Mouse (Mus musculus) limb, embryonic 10.5 days (tissue): ENCODE data around the gene Leap2. TPM values are rescaled to one million over a fixed set of nuclear protein-coding genes. Genes with fewer than 3 reads are reported as not detected.

Experiments used
- DNase-seq: peaks from one replicate; pipeline ENCODE4 v3.0.0-alpha.2; 2017; ENCODE audit warnings: low spot score
- H3K27ac ChIP-seq: fragments of 300-500 bp; sonication (generic); 2 replicates; pipeline ENCODE4 v1.5.1; 2016; ENCODE audit warnings: mild to moderate bottlenecking
- H3K27me3 ChIP-seq: fragments of 300-500 bp; sonication (generic); 2 replicates; pipeline ENCODE4 v1.6.1; 2016; ENCODE audit warnings: low read depth, mild to moderate bottlenecking; ENCODE audit not compliant: poor library complexity, severe bottlenecking
- H3K36me3 ChIP-seq: fragments of 300-500 bp; sonication (generic); 2 replicates; pipeline ENCODE4 v1.6.1; 2016; ENCODE audit warnings: mild to moderate bottlenecking, moderate library complexity
- H3K4me1 ChIP-seq: fragments of 300-500 bp; sonication (generic); 2 replicates; pipeline ENCODE4 v1.6.1; 2016
- H3K4me3 ChIP-seq: fragments of 300-500 bp; sonication (generic); 2 replicates; pipeline ENCODE4 v1.5.1; 2016; ENCODE audit warnings: mild to moderate bottlenecking, moderate library complexity
- H3K9me3 ChIP-seq: fragments of 300-500 bp; sonication (generic); replicated peaks from 2 replicates; pipeline ENCODE4 v1.6.1; 2016; ENCODE audit warnings: mild to moderate bottlenecking
- WGBS: fragments of 180-500 bp; shearing (Covaris S2); methylation state at CpG from one replicate; pipeline ENCODE4 v1.1.7; 2016; 5-methylcytosine and 5-hydroxymethylcytosine counted together
- microRNA-seq: library from miRNA; unstranded; fragments of <30 nt; microRNA quantifications from one replicate; pipeline ENCODE4, GENCODE M21; 2017
- polyA plus RNA-seq: library from polyadenylated mRNA; unstranded; fragments of >200 nt; fragmentation: Nextera tagmentation; extraction: Ambion mirVana; gene quantifications from 2 replicates; pipeline ENCODE4 v1.2.1, GENCODE M21; 2016

Leap2 gene
- polyA plus RNA-seq, 1 experiment from 2014 or later: not detected

DNA sequence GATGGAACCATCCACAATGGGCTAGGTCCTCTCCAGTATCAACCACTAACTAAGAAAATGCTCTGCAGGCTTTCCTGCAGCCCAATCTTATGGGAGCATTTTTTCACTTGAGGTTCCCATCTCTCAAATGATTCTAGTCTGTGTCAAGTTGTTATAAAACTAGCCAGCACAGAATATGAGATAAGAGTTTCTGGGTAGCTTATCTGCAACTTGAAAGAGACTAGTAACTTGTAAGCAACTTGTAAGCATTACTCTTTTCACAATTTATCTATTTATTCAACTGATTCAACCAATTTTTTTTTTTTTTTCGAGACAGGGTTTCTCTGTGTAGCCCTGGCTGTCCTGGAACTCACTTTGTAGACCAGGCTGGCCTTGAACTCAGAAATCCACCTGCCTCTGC is 19.3 kb downstream of the Leap2 start:
- Histone ChIP-seq H3K9me3 (no peaks in the 10 kb centered on the region), H3K27ac (no peak overlapping the region), H3K4me1 (no peaks in the 10 kb centered on the region), H3K36me3 (peaks cover 97% of the 10 kb centered on the region), H3K4me3 (no peak overlapping the region), H3K27me3 (no peaks in the 10 kb centered on the region)
- no peak for DNase-seq
- WGBS: 96% methylated on average over 1 of the region's 1 CpGs

DNA sequence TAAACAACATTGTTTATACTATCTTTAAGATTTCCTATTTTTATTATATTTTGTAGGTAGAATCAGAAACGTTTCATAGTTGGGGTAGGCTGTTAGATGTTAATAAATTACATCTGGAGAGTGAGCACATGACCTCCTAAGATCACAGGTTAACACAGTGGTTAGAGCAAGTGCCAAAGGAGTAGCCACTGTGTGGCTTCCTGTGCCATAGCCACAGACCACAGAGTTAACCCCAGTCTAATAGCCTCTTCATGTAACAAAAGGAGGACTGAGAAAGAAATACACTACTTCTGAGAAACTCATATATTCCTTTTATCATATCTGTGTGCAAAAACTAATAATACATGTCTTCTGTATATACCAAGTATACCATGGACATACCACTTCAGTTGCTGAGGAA is 29.1 kb downstream of the Leap2 start:
- peaks cover 89% of the 10 kb centered on the region for H3K36me3 ChIP-seq
- no peaks in the 10 kb centered on the region for H3K4me1 ChIP-seq
- H3K4me3 ChIP-seq: no peak overlapping the region
- no peak for DNase-seq
- H3K27me3 ChIP-seq: no peaks in the 10 kb centered on the region
- no peak overlapping the region for H3K27ac ChIP-seq
- 92% methylated on average over 1 of the region's 1 CpGs for whole genome bisulfite sequencing
- H3K9me3 ChIP-seq: no peaks in the 10 kb centered on the region

DNA sequence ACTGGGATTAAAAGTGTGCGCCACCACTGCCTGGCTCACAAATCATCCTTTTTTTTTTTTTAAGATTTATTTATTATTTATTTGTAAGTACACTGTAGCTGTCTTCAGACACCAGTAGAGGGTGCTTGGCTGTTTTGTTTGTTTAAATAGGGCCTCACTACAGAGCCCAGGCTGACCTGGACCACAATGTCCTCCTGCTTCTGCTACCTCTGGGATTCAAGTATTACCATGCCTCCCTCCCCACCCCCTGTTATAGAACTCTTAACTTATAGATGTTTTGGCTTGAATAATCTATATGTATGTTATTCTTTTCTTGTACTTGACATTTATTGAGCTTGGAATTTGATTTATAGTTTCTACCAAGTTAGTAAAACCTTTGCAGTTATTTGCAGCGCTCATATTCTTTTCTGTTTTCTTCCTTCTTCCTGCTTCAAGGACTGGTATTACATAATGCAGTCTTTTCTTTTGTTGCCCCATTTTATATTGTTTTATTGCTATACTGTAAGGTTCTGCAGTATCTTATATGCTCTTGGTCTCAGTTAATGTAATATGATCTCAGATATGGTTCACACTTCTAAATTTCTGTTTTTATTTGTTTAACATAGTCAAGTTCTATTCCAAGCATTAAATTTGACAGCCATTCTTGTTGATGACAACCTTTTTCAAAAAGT is 39.1 kb downstream of the Leap2 start:
- Histone ChIP-seq H3K4me1 (no peaks in the 10 kb centered on the region), H3K36me3 (peaks cover 88% of the 10 kb centered on the region), H3K4me3 (no peak overlapping the region), H3K27me3 (no peaks in the 10 kb centered on the region), H3K27ac (no peak overlapping the region), H3K9me3 (no peaks in the 10 kb centered on the region)
- WGBS: 94% methylated on average over 2 of the region's 2 CpGs
- DNase-seq: no peak

DNA sequence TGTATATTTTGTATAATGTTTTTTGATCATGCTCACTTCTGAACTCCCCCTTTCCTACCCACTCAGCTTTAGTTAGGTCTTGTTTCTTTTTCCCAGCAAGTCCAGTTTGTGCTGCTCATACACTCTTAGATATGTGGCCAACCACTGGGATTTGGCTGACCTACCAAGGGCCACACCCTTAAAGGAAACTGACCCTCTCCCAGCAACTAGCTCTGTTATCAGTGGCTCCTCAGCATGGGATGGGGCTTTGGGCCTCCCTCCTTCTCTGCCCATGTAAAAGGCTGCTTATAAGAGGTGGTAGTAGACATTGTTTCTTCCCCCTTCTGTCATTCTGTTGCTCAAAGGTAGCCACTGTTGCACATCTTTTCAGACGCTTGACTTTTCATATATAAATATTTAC is 44.1 kb downstream of the Leap2 start:
- no peak overlapping the region for H3K27ac ChIP-seq
- no peaks in the 10 kb centered on the region for H3K27me3 ChIP-seq
- peaks cover 87% of the 10 kb centered on the region for H3K36me3 ChIP-seq
- no peak overlapping the region for H3K4me3 ChIP-seq
- H3K9me3 ChIP-seq: no peaks in the 10 kb centered on the region
- no peak for DNase-seq
- H3K4me1 ChIP-seq: no peaks in the 10 kb centered on the region
- WGBS: 81% methylated on average over 1 of the region's 1 CpGs

Small RNA genes within 50 kb of the gene (microRNA-seq; reads per million reads assigned to microRNA genes)
- not detected for gene Mir6920

Other genes starting within 250 kb of the Leap2 start
- gene Hspa4, start 122.7 kb downstream of the Leap2 start, polyA plus RNA-seq: 143 and 154 TPM in 2 replicates
- 23.0 and 30.4 TPM in 2 replicates for gene Zcchc10, start 98.5 kb downstream of the Leap2 start, polyA plus RNA-seq
- 33.7 and 38.0 TPM in 2 replicates for gene Aff4, start 72.3 kb downstream of the Leap2 start, polyA plus RNA-seq
- gene Uqcrq, start 7.7 kb upstream of the Leap2 start, polyA plus RNA-seq: 491 and 544 TPM in 2 replicates
- 0.66 and 0.79 TPM in 2 replicates for gene Gdf9, start 7.9 kb upstream of the Leap2 start, polyA plus RNA-seq
- 0.08 and 0.14 TPM in 2 replicates for gene Gm10447, start 33.9 kb upstream of the Leap2 start, polyA plus RNA-seq
- 1.8 and 3.9 TPM in 2 replicates for gene Shroom1, start 34.0 kb upstream of the Leap2 start, polyA plus RNA-seq
- gene Gm9837, start 47.3 kb upstream of the Leap2 start, polyA plus RNA-seq: not detected in 2 replicates
- gene Gm9945, start 57.0 kb upstream of the Leap2 start, polyA plus RNA-seq: not detected in 2 replicates
- 0.13 and 0.51 TPM in 2 replicates for gene Sowaha, start 57.1 kb upstream of the Leap2 start, polyA plus RNA-seq
- gene Sept8, start 96.1 kb upstream of the Leap2 start, polyA plus RNA-seq: 18.6 and 22.8 TPM in 2 replicates
- 52.0 and 69.4 TPM in 2 replicates for gene Kif3a, start 144.2 kb upstream of the Leap2 start, polyA plus RNA-seq
- 0.40 and 0.58 TPM in 2 replicates for gene Il4, start 195.5 kb upstream of the Leap2 start, polyA plus RNA-seq
- gene Il13, start 211.5 kb upstream of the Leap2 start, polyA plus RNA-seq: not detected in 2 replicates